Mouse (Mus musculus) hindbrain, embryonic 13.5 days (tissue): ENCODE results near the gene Ddah1. TPM values are rescaled to one million over a fixed set of nuclear protein-coding genes. Genes with fewer than 3 reads are reported as not detected.

ENCODE experiments used
- ATAC-seq: fragments of 200-750 bp; cut with Nextera tagmentation; 2 replicates; pipeline ENCODE4 v1.8.0; 2017; ENCODE audit warnings: moderate TSS enrichment; ENCODE audit not compliant: low FRiP score
- H3K27ac ChIP-seq: fragments of 300-500 bp; sonication (generic); 2 replicates; pipeline ENCODE4 v1.5.1; 2015; ENCODE audit warnings: inconsistent platforms, mild to moderate bottlenecking, moderate library complexity
- H3K27me3 ChIP-seq: fragments of 300-500 bp; sonication (generic); 2 replicates; pipeline ENCODE4 v1.6.1; 2015; ENCODE audit warnings: mild to moderate bottlenecking, inconsistent platforms
- H3K36me3 ChIP-seq: fragments of 300-500 bp; sonication (generic); 2 replicates; pipeline ENCODE4 v1.6.1; 2015; ENCODE audit warnings: mild to moderate bottlenecking, inconsistent platforms
- H3K4me1 ChIP-seq: fragments of 300-500 bp; sonication (generic); replicated peaks from 2 replicates; pipeline ENCODE4 v1.6.1; 2015; ENCODE audit warnings: inconsistent platforms
- H3K4me2 ChIP-seq: fragments of 300-500 bp; sonication (generic); 2 replicates; pipeline ENCODE4 v1.6.1; 2015; ENCODE audit warnings: inconsistent platforms, mild to moderate bottlenecking, moderate library complexity
- H3K4me3 ChIP-seq: fragments of 300-500 bp; sonication (generic); 2 replicates; pipeline ENCODE4 v1.5.1; 2015; ENCODE audit warnings: mild to moderate bottlenecking, inconsistent platforms
- H3K9ac ChIP-seq: fragments of 300-500 bp; sonication (generic); 2 replicates; pipeline ENCODE4 v1.6.1; 2015; ENCODE audit warnings: mild to moderate bottlenecking, inconsistent platforms
- H3K9me3 ChIP-seq: fragments of 300-500 bp; sonication (generic); 2 replicates; pipeline ENCODE4 v1.6.1; 2016; ENCODE audit warnings: inconsistent platforms
- WGBS: fragments of 180-500 bp; shearing (Covaris S2); methylation state at CpG from one replicate; pipeline ENCODE4 v1.1.7; 2015; 5-methylcytosine and 5-hydroxymethylcytosine counted together
- polyA plus RNA-seq: library from polyadenylated mRNA; unstranded; fragments of >200 nt; fragmentation: Nextera tagmentation; extraction: Ambion mirVana; gene quantifications from 2 replicates; pipeline ENCODE4 v1.2.1, GENCODE M21; 2015

Ddah1 gene
- polyA plus RNA-seq, 1 experiment from 2014 or later = 75.7 TPM

DNA sequence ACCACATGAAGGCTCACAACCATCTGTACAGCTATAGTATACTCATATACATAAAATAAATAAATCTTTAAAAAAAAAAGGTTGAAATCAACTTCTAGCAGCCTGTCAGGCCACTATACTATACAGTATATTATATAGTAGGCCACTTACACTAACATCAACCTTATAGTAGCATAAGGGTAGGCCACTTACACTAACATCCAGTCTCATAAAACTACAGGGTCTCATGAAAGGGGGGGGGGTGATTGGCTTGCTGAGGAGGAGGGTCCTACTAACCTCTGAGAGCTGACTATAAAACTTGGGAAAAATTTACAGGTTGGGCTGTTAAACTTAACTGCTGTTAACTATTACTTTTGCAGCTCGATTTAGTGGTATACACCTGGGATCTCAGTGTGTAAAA, 121.9 kb downstream of the Ddah1 start:
- Histone ChIP-seq H3K4me2 (no peak overlapping the region), H3K4me1 (peaks cover 11% of the 10 kb centered on the region; the same call in 1 of the 2 replicates), H3K9me3 (no peaks in the 10 kb centered on the region), H3K27me3 (no peaks in the 10 kb centered on the region), H3K9ac (no peak overlapping the region), H3K4me3 (no peak overlapping the region), H3K36me3 (no peaks in the 10 kb centered on the region), H3K27ac (no peak overlapping the region)
- ATAC-seq = no peak
- WGBS = 90% methylated on average over 1 of the region's 1 CpGs

DNA sequence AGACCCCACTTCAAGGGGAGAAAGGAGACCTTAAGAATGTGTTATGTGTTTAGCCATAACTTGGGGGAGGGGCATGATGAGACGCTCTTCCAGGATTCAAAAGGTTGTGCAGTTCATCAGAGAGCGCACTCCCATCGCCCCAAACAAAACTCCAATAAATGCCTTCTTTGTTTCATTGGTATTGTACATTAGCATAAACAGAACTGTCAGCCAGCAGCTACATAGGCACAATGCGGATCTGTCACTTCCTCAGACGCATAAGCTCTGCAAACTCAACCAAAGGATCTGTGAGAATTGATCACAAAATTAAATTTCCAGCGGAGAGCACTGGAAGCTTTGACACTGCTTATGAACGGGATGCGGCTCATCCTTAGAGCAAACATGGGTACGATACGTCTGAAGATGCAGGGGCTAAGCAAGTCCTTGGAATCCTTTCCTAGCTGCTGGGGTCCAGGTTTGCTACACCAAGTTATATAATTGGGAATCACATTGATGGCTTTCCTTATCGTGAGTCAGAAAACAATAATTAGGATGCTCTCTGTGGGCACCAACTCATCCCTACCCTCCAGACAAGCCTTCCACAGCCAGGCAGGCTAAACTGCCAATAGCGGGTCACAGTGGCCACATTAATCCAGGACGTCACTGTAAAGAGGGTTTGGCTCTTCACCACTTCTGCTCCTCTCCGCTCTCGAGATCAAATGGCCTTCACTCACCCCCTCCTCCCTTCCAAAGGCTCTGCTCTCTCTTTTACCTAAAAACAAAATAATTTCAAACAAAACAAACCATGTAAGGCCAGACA, 123.8 kb downstream of the Ddah1 start:
- no peaks in the 10 kb centered on the region for H3K36me3 ChIP-seq
- H3K4me2 ChIP-seq = no peak overlapping the region
- no peaks in the 10 kb centered on the region for H3K27me3 ChIP-seq
- 69% methylated on average over 15 of the region's 15 CpGs for WGBS
- H3K9ac ChIP-seq = no peak overlapping the region
- ATAC-seq = 0 out of 2 replicates have a peak, but pooled peaks have one; percentile 22
- no peaks in the 10 kb centered on the region for H3K9me3 ChIP-seq
- no peak overlapping the region for H3K4me3 ChIP-seq
- peaks cover 18% of the 10 kb centered on the region for H3K4me1 ChIP-seq
- no peak overlapping the region for H3K27ac ChIP-seq

DNA sequence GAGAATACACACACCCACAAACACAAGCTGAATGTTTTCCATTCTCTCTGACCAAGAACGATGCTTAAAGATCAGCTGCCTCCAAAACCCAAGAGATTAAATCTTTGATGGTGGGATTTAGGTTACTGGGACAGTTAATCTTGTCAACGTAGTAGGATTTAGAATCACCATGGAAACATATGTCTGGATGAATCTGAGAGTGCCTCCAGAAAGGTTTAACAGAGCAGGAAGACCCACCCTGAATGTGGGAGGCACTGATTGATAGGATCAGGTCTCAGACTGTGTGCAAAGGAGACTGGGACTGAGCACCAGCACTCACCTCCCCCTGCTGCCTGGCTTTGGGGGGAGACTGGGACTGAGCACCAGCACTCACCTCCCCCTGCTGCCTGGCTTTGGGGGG, 124.8 kb downstream of the Ddah1 start:
- H3K27me3 ChIP-seq = no peaks in the 10 kb centered on the region
- H3K36me3 ChIP-seq = no peaks in the 10 kb centered on the region
- no peak overlapping the region for H3K9ac ChIP-seq
- H3K4me3 ChIP-seq = no peak overlapping the region
- WGBS = 60% methylated on average over 2 of the region's 2 CpGs
- no peak for ATAC-seq
- H3K27ac ChIP-seq = no peak overlapping the region
- peaks cover 18% of the 10 kb centered on the region for H3K4me1 ChIP-seq
- no peaks in the 10 kb centered on the region for H3K9me3 ChIP-seq
- H3K4me2 ChIP-seq = no peak overlapping the region

DNA sequence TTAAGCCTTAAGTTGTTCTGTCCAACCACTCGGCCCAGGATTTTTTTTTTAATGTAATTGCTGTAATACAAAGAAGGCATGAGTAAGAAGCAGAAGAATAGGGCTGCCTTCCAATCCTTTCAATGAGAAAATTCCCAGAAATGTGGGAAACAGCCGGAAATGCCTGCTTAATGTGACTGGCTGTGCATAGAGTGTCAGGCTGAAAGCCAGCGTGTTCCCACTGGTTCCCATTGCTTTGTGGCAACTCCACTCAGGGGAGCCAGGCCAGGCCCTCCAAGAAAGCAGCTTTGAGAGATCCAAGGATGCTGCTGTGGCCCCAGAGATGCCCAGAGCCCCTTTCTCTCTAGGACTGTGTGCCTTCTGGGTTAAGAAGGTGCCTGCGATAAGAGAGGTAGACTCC, 126.9 kb downstream of the Ddah1 start:
- H3K4me2 ChIP-seq = no peak overlapping the region
- H3K27me3 ChIP-seq = 0 out of 2 replicates have a peak, but pooled peaks cover 2% of the 10 kb centered on the region
- 70% methylated on average over 4 of the region's 4 CpGs for whole genome bisulfite sequencing
- H3K36me3 ChIP-seq = no peaks in the 10 kb centered on the region
- no peak overlapping the region for H3K9ac ChIP-seq
- H3K27ac ChIP-seq = peak overlapping the region; percentile 70
- no peak for ATAC-seq
- H3K4me1 ChIP-seq = peaks cover 21% of the 10 kb centered on the region
- H3K9me3 ChIP-seq = no peaks in the 10 kb centered on the region
- no peak overlapping the region for H3K4me3 ChIP-seq

DNA sequence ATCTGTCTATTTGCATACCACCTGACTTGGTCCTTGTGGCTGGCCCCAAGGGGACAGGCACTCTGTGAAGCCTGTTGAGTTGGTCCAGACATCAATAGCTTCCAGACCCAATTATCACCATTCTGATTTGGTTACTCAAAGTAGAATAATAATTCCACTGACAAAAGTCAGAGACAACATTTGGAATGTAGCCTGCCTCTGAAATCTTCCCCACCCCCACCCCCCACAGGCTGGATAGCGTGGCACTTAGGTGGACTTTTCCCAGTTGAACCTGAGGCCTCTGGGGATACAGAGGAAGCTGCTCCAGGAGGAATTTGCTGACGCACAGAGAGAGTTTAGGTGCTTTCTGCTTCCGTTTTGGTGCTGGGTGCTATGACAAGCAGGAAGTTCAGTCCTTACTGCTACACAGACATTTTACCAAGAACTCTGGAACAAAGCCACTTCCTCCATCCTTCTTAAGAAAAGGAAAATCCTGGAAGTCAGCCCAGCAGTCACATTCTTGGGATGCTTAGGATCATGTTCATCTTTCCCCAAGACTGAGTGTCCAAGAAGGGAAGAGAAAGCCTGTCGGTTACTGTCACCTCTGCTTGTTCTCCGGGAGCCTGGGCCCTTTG, 127.5 kb downstream of the Ddah1 start:
- Histone ChIP-seq H3K4me2 (no peak overlapping the region), H3K4me3 (no peak overlapping the region), H3K36me3 (no peaks in the 10 kb centered on the region), H3K27me3 (0 out of 2 replicates have a peak, but pooled peaks cover 2% of the 10 kb centered on the region), H3K9me3 (no peaks in the 10 kb centered on the region), H3K4me1 (peaks cover 26% of the 10 kb centered on the region), H3K27ac (peak overlapping the region; percentile 70), H3K9ac (no peak overlapping the region)
- WGBS = 68% methylated on average over 5 of the region's 5 CpGs
- ATAC-seq = no peak

DNA sequence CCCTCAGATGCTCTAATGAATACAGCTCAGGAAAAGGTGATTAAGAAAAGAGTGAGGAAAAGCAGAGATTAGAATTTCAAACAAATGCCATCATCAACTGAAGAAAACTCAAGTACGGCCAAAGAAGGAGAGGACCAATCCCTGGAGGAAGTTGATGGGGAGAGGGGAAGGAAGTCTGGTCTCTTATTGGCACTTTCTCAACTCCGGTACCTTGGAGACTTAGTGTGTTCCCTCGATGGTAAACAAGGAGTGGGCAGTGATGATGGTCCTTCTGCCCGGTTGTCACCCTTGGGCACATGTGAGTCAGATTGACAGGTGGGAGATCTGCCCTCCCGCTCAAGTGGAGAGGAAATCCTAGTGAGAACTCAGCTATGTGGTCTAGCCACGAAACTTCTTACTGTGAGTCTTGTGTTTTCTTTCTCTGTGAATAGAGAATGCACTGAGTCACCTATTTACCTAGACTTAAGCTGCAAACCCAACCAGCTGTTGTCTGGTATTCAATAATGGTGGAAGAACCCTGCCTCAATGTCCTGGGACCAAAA, 129.0 kb downstream of the Ddah1 start:
- Histone ChIP-seq H3K27me3 (0 out of 2 replicates have a peak, but pooled peaks cover 6% of the 10 kb centered on the region), H3K4me2 (no peak overlapping the region), H3K27ac (no peak overlapping the region), H3K36me3 (no peaks in the 10 kb centered on the region), H3K4me1 (peaks cover 25% of the 10 kb centered on the region), H3K9me3 (no peaks in the 10 kb centered on the region), H3K9ac (no peak overlapping the region), H3K4me3 (no peak overlapping the region)
- no peak for ATAC-seq
- 84% methylated on average over 6 of the region's 6 CpGs for WGBS

DNA sequence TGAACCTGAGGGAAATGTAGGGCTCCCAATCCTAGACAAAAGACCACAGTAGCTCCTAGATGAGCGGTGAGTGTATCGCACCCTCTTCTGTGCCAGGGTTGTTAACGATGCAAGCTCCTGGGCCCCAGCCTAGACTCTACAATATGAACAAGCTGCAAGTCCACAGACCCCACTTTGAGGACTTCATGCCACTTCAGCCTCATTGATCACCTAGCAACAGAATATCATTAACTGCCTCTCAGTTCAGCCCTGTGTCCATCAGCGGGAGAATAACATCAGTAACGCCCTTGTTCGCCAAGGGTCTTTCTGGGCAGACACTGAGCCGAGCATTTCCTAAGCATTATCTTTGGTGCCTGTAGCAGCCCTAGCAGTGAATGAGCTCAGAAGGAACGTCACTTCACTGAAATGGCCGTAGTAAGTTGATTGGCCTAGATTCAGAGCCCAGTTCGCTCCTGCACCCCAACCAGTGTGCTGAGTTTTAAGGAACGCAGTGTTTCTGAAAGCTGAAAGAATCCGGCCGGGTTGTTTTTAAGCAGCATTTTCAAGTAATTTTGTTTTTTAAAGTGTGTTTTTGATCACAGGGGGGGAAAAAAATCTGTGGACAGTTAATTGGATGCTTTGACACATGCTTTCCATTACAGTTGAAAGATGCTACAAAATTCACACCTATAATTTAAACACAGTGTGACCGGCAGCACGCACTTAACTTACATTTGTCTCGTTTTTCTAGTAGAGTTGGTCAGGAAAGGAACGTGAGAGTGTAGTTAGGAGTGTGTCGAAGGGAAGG, 132.1 kb downstream of the Ddah1 start:
- Histone ChIP-seq H3K9me3 (no peaks in the 10 kb centered on the region), H3K4me3 (no peak overlapping the region), H3K4me1 (peaks cover 29% of the 10 kb centered on the region), H3K27me3 (0 out of 2 replicates have a peak, but pooled peaks cover 7% of the 10 kb centered on the region), H3K27ac (peak overlapping the region; percentile 64), H3K9ac (no peak overlapping the region), H3K4me2 (no peak overlapping the region), H3K36me3 (peaks cover 5% of the 10 kb centered on the region; the same call in 1 of the 2 replicates)
- peak; percentile 91 for ATAC-seq
- WGBS = 38% methylated on average over 18 of the region's 18 CpGs

DNA sequence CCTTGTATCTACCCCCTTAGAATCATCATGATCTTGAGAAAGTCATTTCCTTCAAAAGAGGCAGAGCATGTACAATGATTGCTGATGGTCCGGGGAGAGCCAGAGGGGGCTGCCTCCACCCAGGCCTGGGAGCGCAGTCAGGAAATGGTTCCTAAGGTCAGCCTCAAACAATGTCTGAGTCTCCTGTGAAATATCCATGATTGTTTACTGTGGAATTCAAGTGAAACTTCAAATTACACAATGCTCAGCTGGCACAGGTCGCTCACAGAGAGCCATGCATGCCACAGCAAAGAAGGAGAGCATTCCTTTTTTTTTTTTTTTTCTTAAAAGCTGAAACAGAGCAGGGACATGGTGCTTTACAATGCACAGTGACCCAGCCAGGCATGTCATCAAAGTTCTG, 134.0 kb downstream of the Ddah1 start:
- 0 out of 2 replicates have a peak, but pooled peaks cover 7% of the 10 kb centered on the region for H3K27me3 ChIP-seq
- no peak overlapping the region for H3K9ac ChIP-seq
- no peak overlapping the region for H3K4me2 ChIP-seq
- no peak overlapping the region for H3K27ac ChIP-seq
- ATAC-seq = no peak
- 85% methylated on average over 3 of the region's 3 CpGs for WGBS
- peaks cover 8% of the 10 kb centered on the region; the same call in 1 of the 2 replicates for H3K36me3 ChIP-seq
- H3K4me1 ChIP-seq = peaks cover 25% of the 10 kb centered on the region
- no peak overlapping the region for H3K4me3 ChIP-seq
- H3K9me3 ChIP-seq = no peaks in the 10 kb centered on the region

DNA sequence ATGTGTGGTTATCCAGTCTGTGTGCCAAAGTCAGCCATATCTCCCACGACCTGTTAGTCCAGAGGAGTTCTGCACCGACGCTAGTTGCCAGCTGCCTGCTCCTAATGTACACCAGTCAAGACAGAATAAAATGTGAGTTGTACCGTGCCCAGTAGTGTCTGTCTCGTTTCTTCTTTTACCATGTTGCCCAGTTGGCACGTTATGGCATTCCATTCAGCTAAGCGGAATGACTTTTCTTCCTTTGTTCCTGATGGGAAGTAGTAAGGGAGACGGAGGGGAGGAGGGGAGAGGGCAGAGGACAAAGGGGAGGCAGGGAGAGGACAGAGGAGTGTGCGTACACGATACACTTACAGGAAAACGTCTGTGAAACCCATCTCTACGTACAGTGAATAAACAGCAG, 135.7 kb downstream of the Ddah1 start:
- ATAC-seq = no peak
- H3K27ac ChIP-seq = peak overlapping the region; percentile 10; the same call in 1 of the 2 replicates

DNA sequence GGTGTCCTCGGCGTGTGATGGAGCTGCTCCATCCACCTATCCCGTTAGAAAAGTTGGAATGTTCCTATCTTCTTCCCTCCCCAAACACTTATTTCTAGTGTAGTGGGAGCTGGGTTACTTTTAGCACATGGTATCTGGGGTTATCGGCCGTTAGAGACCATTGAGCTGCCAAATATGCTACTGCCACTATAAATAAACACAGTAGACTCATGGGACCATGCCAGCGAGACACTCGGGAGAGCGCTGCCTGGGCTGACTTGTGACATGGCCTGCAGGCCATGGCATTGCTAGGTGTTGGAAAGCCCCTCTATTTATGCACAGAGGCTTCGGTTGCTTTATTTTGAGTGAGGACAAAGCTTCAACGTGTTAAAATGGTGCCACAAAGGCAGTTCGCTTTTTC, 139.3 kb downstream of the Ddah1 start:
- 84% methylated on average over 11 of the region's 11 CpGs for WGBS
- Histone ChIP-seq H3K27ac (no peak overlapping the region), H3K9me3 (no peaks in the 10 kb centered on the region), H3K4me1 (peaks cover 6% of the 10 kb centered on the region), H3K9ac (no peak overlapping the region), H3K36me3 (peaks cover 8% of the 10 kb centered on the region; the same call in 1 of the 2 replicates), H3K27me3 (no peaks in the 10 kb centered on the region), H3K4me2 (no peak overlapping the region), H3K4me3 (no peak overlapping the region)
- no peak for ATAC-seq

More for the DNA sequence above, 135.7 kb downstream of the Ddah1 start:
- peaks cover 25% of the 10 kb centered on the region for H3K4me1 ChIP-seq
- WGBS = 50% methylated on average over 12 of the region's 12 CpGs
- no peak overlapping the region for H3K4me3 ChIP-seq
- H3K9me3 ChIP-seq = no peaks in the 10 kb centered on the region
- no peak overlapping the region for H3K9ac ChIP-seq
- H3K27me3 ChIP-seq = 0 out of 2 replicates have a peak, but pooled peaks cover 6% of the 10 kb centered on the region
- H3K4me2 ChIP-seq = no peak overlapping the region
- peaks cover 8% of the 10 kb centered on the region; the same call in 1 of the 2 replicates for H3K36me3 ChIP-seq

DNA sequence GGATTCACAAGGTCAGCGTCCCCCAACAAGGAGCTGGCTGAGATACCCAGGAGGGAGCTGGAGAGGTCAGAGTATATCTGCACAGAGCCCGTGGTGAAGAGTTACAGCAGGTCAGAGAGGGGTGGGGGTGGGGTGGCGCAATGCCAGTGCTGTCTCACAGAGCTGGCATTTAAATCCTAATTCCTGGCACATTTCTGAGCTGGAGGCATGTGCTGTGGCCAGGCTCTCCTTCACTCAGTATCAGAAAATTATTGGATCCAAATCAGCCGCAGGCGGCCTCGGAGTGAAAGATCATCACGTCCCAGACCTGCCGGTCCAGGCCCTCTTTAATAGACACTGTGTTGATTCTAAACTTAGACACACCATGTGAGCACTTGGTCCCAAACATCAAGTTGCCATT, 141.4 kb downstream of the Ddah1 start:
- Histone ChIP-seq H3K9me3 (no peaks in the 10 kb centered on the region), H3K4me1 (no peaks in the 10 kb centered on the region; the same call in 1 of the 2 replicates), H3K4me2 (no peak overlapping the region), H3K4me3 (no peak overlapping the region), H3K9ac (no peak overlapping the region), H3K36me3 (peaks cover 8% of the 10 kb centered on the region; the same call in 1 of the 2 replicates), H3K27me3 (no peaks in the 10 kb centered on the region), H3K27ac (no peak overlapping the region)
- ATAC-seq = no peak
- 86% methylated on average over 8 of the region's 8 CpGs for WGBS

DNA sequence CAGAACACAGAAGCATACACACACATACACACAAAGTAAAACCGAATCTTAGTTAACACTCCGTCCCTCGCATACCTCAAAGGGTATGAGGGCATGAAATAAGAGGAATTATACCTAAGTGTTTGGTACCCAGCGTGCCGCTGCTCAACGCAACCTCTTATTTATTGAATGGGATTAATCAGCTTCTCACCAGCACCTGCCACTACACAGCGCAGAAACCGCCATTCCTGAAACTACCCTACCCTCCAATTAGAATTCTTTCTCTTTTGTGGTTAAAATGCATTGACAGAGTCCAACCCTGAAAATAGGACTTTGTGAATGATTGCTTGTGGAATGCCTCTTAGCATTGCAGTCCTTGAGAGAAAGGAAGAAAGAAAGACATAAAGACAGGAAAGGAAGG, 145.1 kb downstream of the Ddah1 start:
- no peak overlapping the region for H3K4me2 ChIP-seq
- no peak overlapping the region for H3K4me3 ChIP-seq
- no peaks in the 10 kb centered on the region for H3K9me3 ChIP-seq
- no peaks in the 10 kb centered on the region for H3K27me3 ChIP-seq
- H3K27ac ChIP-seq = no peak overlapping the region
- H3K36me3 ChIP-seq = no peaks in the 10 kb centered on the region
- no peak overlapping the region for H3K9ac ChIP-seq
- no peak for ATAC-seq
- WGBS = 91% methylated on average over 8 of the region's 8 CpGs
- H3K4me1 ChIP-seq = no peaks in the 10 kb centered on the region; the same call in 1 of the 2 replicates
